Mouse (Mus musculus): ENCODE results near the gene Ccdc47. TPM values are rescaled to one million over a fixed set of nuclear protein-coding genes. Genes with fewer than 3 reads are reported as not detected.

Gene Ccdc47
- total RNA-seq, 2 experiments from 2014 or later = 73.6 to 75.8 TPM

DNA sequence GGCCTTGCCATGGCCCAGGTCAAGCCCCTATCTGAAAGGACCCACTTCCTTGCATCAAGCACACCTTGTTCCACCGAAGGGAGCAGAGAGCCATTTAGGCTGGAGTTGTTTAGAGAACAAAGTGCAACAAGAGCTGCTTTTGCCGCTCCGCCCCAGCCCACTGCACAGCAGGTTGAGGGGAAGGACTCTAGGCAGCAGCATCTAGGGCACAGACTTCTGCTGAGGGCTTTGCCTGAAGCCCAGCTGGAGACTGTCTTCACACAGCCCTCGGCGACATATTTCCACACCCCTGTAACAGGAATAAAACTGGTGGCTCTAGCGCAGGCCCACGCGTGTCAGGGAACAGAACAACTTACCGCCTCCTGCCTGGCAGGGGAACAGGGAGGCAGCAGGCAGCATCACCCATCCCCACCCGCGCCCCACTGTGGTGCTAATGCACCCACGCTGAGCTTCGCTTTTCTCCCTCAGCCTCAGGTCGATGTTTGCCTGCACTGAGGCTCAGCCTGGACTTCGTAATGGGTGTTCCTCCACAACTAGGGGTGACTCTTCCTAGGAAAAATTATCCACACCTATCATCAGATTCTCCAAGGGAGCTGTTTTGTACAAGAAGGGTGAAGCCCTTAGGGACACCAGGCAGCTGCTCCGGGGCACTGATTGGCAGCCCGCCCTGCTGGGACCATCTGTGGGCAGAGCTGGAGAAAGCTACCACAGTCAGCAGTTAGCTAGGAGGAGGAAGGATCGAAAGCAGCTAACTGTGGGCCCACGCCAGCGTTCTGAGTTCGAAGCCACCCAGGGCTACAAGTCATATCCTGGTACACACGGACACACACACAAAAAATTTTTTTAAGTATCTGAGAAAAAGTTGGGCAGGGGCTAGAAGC, 55.1 kb downstream of the Ccdc47 start, which contains the start of the genes Gm10840 and Limd2:
Gm10840 (plus strand) TSS at position 10 of the 881 bp plus-strand sequence.
Limd2 (minus strand) TSS at position 20 of the 881 bp plus-strand sequence.
- peak; percentile 50 for DNase-seq

DNA sequence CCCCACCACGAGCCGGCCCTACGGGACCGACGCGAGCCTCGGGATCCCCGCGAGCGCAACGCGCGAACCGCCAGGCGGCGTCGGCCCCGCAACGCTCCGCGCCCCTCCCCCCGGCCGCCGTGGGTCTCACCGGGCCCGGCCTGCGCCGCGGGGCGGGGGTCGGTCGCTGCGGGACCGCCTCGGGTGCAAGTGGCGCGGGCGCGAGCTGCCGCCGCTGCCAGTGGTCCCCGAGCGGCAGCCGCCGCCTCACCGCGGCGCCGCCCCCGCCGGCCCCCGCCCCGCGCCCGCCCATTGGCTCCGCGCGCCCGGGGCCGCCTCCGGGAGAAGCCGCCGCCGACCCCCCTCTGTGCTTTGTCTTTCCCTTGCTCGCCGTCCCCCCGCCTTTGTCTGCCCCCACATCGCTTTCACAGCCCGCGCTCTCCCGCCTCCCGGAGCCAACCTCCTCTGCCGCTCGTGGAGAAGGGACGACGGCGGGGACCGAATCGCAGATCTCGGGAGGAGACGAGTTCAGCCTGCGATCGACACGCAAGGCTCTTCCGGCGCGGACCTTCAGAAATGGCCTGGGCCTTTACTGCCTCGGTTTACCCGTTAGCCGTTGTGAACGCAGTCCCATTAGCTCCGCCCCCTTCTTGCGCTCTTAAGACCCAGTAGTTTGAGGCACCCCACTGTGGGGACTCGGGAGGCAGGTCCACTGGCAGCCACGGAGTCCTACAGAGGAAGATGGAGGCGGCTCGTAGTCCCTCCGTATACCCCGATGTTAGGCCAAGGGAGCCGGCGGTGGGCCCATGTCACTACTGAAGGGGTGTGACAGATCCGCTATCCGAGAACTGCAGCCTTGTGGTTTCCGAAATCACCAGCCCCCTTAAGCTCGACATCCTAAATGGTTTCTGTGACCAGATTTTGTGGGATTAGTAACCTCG, 56.0 kb downstream of the Ccdc47 start:
- DNase-seq = peak; percentile 74

DNA sequence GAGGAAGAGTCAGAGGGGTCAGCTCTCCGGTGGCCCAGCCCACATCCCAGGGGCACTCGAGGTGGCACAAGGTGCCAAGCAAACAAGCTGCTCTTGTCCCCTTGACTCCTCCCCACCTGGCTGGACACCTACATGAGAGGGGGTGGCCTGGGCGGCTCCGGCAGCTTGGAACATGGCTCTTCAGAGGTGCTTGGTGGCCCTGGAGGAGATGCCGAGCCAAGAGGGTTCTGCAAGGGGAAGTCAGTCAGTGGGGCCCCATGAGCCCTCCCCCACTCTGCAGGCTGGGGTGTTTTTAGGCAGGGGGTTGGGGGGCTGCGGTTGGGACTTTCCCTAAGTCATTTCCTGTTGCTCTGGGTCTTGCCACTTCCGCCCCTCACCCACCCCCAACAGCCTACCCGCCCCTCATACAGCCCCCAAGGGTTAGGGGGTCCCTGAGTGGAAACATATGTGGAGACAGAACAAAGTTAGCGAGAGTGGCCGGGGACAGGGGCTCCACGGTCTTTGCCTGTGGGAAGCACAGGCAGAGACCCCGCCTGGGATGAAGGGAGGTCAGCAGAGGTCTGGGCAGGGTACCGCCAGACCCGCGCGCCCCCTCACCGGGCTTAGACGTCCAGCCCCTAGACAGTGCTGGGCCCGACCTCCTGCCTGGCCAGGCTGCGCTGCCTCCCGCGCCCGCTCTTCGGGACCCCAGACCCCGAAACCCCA, 56.8 kb downstream of the Ccdc47 start:
- DNase-seq = peak; percentile 29

DNA sequence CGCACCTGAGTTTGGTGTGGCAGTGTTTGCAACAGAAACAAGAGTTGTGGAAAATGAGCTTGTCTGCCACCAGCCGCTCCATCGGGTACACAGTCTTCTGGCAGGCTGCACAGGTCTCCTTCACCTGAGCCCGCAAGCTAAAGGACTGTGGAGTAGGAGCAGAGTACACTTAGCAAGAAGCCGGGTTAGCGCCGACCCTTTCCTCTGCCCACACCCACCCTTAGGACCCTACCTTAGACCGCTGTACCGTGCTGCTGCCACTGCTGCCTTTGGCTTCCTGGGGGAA, 57.3 kb downstream of the Ccdc47 start:
- no peak for DNase-seq

DNA sequence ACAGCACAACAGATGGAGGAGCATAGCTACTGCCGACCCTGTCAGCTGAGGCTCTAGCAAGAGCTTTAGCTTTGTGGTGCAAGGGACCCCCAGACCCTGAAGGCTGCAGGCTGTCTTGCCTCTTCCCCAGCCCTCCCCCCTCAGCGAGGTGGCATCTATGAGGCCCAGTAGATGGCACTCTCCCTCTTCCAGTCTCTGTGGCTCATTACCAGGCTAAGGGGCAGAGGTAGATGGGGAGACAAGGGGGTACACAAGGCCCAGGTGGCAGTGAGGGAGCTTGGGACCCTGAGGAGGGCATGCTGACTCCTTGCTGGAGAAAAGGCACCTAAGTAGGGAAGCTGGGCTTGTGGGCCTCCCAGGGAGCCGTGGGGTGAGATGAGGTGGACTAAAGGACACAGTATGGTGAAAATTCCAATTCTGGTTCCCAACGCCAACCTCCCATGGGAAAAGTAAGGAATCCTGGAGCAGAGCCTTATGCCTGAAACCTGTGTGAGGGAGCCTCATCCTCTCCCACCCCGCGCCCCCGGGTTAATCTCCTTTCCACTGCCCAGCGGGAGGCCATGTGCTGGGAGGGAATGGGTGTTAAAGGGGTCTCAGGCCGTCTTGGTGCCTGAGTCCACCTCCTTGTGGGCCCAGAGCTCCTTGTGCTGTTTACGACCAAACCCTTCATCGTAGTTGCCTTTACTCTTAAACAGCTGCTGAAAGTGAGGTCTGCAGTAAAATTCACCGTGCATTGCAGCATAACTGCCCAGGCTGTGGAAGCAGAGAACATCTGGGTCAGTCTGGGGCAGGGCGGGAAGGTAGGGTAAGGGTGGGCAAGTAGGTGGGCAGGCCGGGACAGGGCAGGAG, 57.8 kb downstream of the Ccdc47 start:
- DNase-seq = no peak

DNA sequence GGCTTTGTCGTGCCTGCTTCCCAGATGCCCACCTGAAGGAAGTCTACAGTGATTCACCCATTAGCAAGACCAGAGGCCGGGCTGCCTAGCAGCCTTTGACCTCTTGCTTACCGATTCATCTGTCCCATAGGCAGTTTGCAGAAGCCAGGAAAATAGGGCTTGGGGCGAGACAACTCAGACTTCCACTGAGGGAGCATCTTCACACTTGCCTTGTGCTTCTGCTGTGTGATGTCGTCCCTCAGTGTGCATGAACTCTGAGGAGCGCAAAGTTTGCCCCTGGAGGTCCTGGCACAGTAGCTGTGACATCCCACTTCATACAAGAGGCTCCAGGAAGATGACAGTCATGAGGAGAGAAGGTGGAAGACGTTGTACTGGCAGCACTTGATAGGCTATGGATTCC, 59.0 kb downstream of the Ccdc47 start:
- DNase-seq = no peak

DNA sequence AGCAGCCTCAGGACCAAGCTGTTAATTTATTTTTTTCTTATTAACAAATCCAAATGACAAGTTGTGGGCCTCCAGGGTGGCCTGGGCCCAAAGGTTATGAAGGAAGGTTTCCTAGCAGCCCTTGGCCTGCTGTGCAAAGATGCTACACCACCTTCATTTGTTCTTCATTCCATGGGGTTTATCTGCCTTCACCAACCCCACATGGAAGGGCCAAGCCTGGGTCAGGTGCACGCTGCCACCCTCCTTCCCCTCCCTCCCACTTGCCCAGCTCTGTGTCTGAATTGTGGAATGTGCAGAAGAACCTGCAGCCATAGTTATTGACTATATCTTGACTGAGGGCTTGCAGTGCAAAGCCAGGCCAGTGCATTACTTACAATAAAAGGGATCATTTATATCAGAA, 59.9 kb downstream of the Ccdc47 start:
- DNase-seq = no peak

DNA sequence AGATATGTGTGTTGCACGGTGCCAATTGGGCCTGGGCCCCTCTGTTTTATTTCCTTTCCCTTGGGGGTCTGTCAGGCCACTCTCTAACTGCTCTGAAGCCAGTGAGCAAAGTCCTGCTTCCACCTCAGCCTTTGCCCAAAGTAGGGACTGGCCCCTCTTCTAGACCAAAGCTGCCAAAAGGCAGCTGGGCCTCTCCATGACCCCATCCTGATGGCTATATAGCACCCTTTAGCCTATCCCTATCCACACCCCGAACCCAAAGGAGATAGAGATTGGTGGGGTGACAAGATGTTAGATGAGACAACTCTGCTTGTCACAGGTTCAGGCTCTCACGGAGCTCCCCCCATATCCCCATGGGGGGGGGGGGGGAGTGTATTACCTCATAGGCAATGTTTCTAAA, 60.4 kb downstream of the Ccdc47 start:
- DNase-seq = no peak

DNA sequence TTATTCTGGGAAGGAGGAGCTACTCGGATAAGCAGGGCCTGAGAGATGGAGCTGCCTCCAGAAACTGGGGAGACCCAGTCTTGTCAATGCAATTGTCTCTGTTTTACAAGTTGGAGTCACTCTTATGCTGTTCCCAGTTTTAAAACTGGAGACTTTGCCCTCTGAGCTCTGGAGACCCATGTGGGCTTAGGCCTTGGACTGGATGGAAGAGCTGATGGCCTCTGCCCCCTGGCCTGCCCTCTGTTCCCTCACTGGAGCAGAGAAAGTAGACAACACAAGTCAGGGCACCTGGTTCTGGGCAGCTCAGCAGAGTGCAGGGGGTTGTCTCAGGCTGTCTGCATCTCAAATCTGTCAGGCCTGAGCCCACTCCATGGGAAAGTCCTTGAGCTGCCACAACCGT, 61.4 kb downstream of the Ccdc47 start:
- DNase-seq = no peak

DNA sequence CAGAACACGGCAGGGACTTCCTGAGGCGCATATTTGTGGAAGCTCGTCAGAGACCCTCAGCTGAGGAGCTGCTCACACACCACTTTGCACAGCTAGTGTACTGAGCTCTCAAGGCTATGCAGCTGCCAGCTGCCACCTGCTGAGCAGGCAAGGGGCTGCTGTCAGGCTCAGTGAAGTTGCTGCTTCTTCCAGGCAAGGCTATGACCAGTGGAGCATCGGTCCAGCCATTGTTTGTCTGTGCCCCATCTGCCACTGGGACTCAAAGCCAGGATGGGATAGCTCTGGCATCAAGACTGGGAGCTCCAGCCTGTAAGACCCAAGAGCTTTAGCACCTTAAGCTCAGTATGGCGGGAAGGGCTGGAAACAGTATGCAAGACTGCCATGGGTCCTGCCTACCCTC, 62.1 kb downstream of the Ccdc47 start:
- no peak for DNase-seq

DNA sequence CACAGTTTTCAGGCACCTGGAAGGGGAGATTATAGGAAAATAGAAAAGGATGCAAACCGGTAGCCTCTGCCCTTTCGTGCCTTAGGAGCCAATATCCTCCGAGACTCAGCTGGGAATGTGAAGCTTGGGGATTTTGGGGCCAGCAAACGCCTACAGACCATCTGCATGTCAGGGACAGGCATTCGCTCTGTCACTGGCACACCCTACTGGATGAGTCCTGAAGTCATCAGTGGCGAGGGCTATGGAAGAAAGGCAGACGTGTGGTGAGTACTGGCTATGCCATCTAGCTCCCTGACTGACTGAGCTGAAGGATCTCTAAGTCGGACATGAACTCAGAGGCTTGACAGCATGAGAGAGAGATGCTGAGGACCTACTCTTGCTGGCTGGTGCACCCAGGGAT, 64.0 kb downstream of the Ccdc47 start:
- no peak for DNase-seq

DNA sequence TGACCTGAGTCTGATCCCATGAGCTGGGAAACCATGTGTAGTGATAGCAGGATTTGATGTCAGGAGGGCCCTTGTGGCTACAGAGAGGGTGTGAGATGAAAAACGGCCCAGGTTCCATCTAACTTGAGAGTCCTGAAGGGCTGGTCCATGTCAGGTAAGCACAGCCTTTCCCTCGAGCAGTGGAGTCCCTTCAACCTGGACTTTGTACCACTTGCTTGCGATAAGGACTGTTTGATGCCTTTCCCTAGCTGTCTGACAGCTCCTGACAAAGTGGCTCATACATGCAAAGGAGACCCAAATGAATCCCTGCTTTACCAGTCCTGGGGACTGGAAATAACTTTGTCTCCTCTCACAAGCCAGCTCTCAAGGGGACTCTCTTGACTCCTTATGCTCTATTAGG, 64.9 kb downstream of the Ccdc47 start:
- DNase-seq = no peak

Other genes with a start within 250 kb of the Ccdc47 start
- 10 to 100 TPM; 40.0 to 40.5 TPM for gene Ace, start 248.4 kb downstream of the Ccdc47 start, total RNA-seq (2021)
- gene Ace3, start 221.7 kb downstream of the Ccdc47 start, total RNA-seq (2021) = not detected
- not detected for gene Kcnh6, start 208.2 kb downstream of the Ccdc47 start, total RNA-seq (2021)
- 10 to 100 TPM; 39.2 to 40.9 TPM for gene Dcaf7, start 179.5 kb downstream of the Ccdc47 start, total RNA-seq (2021)
- 10 to 100 TPM; 25.3 to 31.4 TPM for gene Taco1, start 150.3 kb downstream of the Ccdc47 start, total RNA-seq (2021)
- gene Map3k3, start 131.7 kb downstream of the Ccdc47 start, total RNA-seq (2021) = 10 to 100 TPM; 26.5 to 33.3 TPM
- not detected for gene Gm10840, start 55.5 kb downstream of the Ccdc47 start, total RNA-seq (2021)
- 10 to 100 TPM; 13.2 to 18.1 TPM for gene Limd2, start 55.5 kb downstream of the Ccdc47 start, total RNA-seq (2021)
- 10 to 100 TPM; 21.5 to 22.8 TPM for gene Strada, start 14.2 kb downstream of the Ccdc47 start, total RNA-seq (2021)
- 10 to 100 TPM; 30.1 to 35.8 TPM for gene Ddx42, start 582 bp upstream of the Ccdc47 start, total RNA-seq (2021)
- gene Ftsj3, start 39.7 kb upstream of the Ccdc47 start, total RNA-seq (2021) = 10 to 100 TPM; 27.4 to 32.8 TPM
- gene Psmc5, start 39.8 kb upstream of the Ccdc47 start, total RNA-seq (2021) = 100 to 1,000 TPM; 134 to 152 TPM
- gene Smarcd2, start 56.6 kb upstream of the Ccdc47 start, total RNA-seq (2021) = 10 to 100 TPM; 23.6 to 27.3 TPM
- gene Tcam1, start 60.3 kb upstream of the Ccdc47 start, total RNA-seq (2021) = under 1 TPM; 0.09 to 0.21 TPM
- gene Gh, start 85.5 kb upstream of the Ccdc47 start, total RNA-seq (2021) = not detected
- gene Cd79b, start 98.4 kb upstream of the Ccdc47 start, total RNA-seq (2021) = 1 to 10 TPM in 1 of 2 experiments, under 1 TPM in 1; 0.80 to 2.8 TPM
- 100 to 1,000 TPM; 137 to 145 TPM for gene Scn4a, start 136.9 kb upstream of the Ccdc47 start, total RNA-seq (2021)
- gene Prr29, start 149.1 kb upstream of the Ccdc47 start, total RNA-seq (2021) = 10 to 100 TPM; 11.4 to 11.5 TPM
- 10 to 100 TPM; 13.3 to 18.6 TPM for gene Icam2, start 171.7 kb upstream of the Ccdc47 start, total RNA-seq (2021)